Mouse (Mus musculus) kidney, embryonic 14.5 days (tissue): ENCODE results near the gene Trpv3. TPM values are rescaled to one million over a fixed set of nuclear protein-coding genes. Genes with fewer than 3 reads are reported as not detected.

ENCODE experiments used
- ATAC-seq: fragments of 200-750 bp; cut with Nextera tagmentation; 2 replicates; pipeline ENCODE4 v1.8.0; 2017; ENCODE audit warnings: moderate number of reproducible peaks, mild to moderate bottlenecking, moderate TSS enrichment, moderate library complexity; ENCODE audit not compliant: low FRiP score, low TSS enrichment
- H3K27ac ChIP-seq: fragments of 300-500 bp; sonication (generic); 2 replicates; pipeline ENCODE4 v1.5.1; 2014; ENCODE audit warnings: low read depth, mild to moderate bottlenecking, low read length, moderate library complexity, mixed read lengths
- H3K27me3 ChIP-seq: fragments of 300-500 bp; sonication (generic); 2 replicates; pipeline ENCODE4 v1.6.1; 2014; ENCODE audit warnings: mild to moderate bottlenecking, low read length; ENCODE audit not compliant: control insufficient read depth, insufficient read depth
- H3K36me3 ChIP-seq: fragments of 300-500 bp; sonication (generic); 2 replicates; pipeline ENCODE4 v1.6.1; 2014; ENCODE audit warnings: low read length, mixed read lengths; ENCODE audit not compliant: control insufficient read depth, insufficient read depth
- H3K4me1 ChIP-seq: fragments of 300-500 bp; sonication (generic); 2 replicates; pipeline ENCODE4 v1.6.1; 2014; ENCODE audit warnings: low read length, mixed read lengths; ENCODE audit not compliant: control insufficient read depth, insufficient read depth
- H3K4me2 ChIP-seq: fragments of 300-500 bp; sonication (generic); replicated peaks from 2 replicates; pipeline ENCODE4 v1.6.1; 2014; ENCODE audit warnings: low read depth, mild to moderate bottlenecking, low read length
- H3K4me3 ChIP-seq: fragments of 300-500 bp; sonication (generic); 2 replicates; pipeline ENCODE4 v1.5.1; 2014; ENCODE audit warnings: mild to moderate bottlenecking, low read length
- H3K9ac ChIP-seq: fragments of 300-500 bp; sonication (generic); 2 replicates; pipeline ENCODE4 v1.6.1; 2014; ENCODE audit warnings: low read depth, mild to moderate bottlenecking, low read length, moderate library complexity
- H3K9me3 ChIP-seq: fragments of 300-500 bp; sonication (generic); 2 replicates; pipeline ENCODE4 v1.6.1; 2016; ENCODE audit warnings: low read length; ENCODE audit not compliant: control insufficient read depth
- WGBS: fragments of 180-500 bp; shearing (Covaris S2); extraction: QIAGEN DNeasy Blood & Tissue Kit; methylation state at CpG from one replicate; pipeline ENCODE4 v1.1.7; 2014; 5-methylcytosine and 5-hydroxymethylcytosine counted together
- polyA plus RNA-seq: library from polyadenylated mRNA; unstranded; fragments of >200 nt; fragmentation: Nextera tagmentation; extraction: Ambion mirVana; gene quantifications from 2 replicates; pipeline ENCODE4 v1.2.1, GENCODE M21; 2014

Gene Trpv3
- polyA plus RNA-seq, 1 experiment from 2014 or later, result 0.15 TPM

GRCm38 (mm10) chr11:73233992-73234391 lies 33.2 kb upstream of the Trpv3 start, which contains the start of gene Trpv1:
Trpv1 (plus strand) TSS chr11:73234292.
- Histone ChIP-seq H3K4me1 (peaks cover 8% of the 10 kb centered on the region; the same call in 1 of the 2 replicates), H3K9me3 (no peaks in the 10 kb centered on the region), H3K27me3 (no peaks in the 10 kb centered on the region), H3K9ac (no peak within 1 kb of the TSS), H3K36me3 (no peaks in the 10 kb centered on the region), H3K27ac (no peak within 1 kb of the TSS), H3K4me3 (no peak within 1 kb of the TSS), H3K4me2 (no peak within 1 kb of the TSS)
- WGBS, result 82% methylated on average over 5 of the region's 5 CpGs
- ATAC-seq, result no peak

GRCm38 (mm10) chr11:73235990-73236701 lies 31.0 kb upstream of the Trpv3 start:
- no peak overlapping the region for H3K4me3 ChIP-seq
- WGBS, result 25% methylated on average over 5 of the region's 5 CpGs
- no peak overlapping the region for H3K4me2 ChIP-seq
- no peaks in the 10 kb centered on the region for H3K9me3 ChIP-seq
- H3K36me3 ChIP-seq, result no peaks in the 10 kb centered on the region
- H3K27me3 ChIP-seq, result no peaks in the 10 kb centered on the region
- no peak overlapping the region for H3K9ac ChIP-seq
- peaks cover 8% of the 10 kb centered on the region; the same call in 1 of the 2 replicates for H3K4me1 ChIP-seq
- H3K27ac ChIP-seq, result peak overlapping the region; percentile 33; the same call in 1 of the 2 replicates
- ATAC-seq, result peak; percentile 68; the same call in 1 of the 2 replicates

GRCm38 (mm10) chr11:73236731-73237130 lies 30.5 kb upstream of the Trpv3 start:
- 66% methylated on average over 3 of the region's 3 CpGs for WGBS
- Histone ChIP-seq H3K9ac (no peak overlapping the region), H3K27ac (no peak overlapping the region), H3K27me3 (no peaks in the 10 kb centered on the region), H3K4me3 (no peak overlapping the region), H3K4me2 (no peak overlapping the region), H3K36me3 (no peaks in the 10 kb centered on the region), H3K9me3 (no peaks in the 10 kb centered on the region), H3K4me1 (peaks cover 9% of the 10 kb centered on the region; the same call in 1 of the 2 replicates)
- ATAC-seq, result no peak

GRCm38 (mm10) chr11:73242199-73242598 lies 25.0 kb upstream of the Trpv3 start:
- Histone ChIP-seq H3K36me3 (no peaks in the 10 kb centered on the region), H3K9ac (no peak overlapping the region), H3K27me3 (no peaks in the 10 kb centered on the region), H3K4me2 (no peak overlapping the region), H3K4me3 (no peak overlapping the region), H3K4me1 (0 out of 2 replicates have a peak, but pooled peaks cover 6% of the 10 kb centered on the region), H3K27ac (no peak overlapping the region), H3K9me3 (no peaks in the 10 kb centered on the region)
- WGBS, result 64% methylated on average over 6 of the region's 6 CpGs
- ATAC-seq, result no peak

- no peaks in the 10 kb centered on the region for H3K36me3 ChIP-seq
- H3K4me1 ChIP-seq, result 0 out of 2 replicates have a peak, but pooled peaks cover 5% of the 10 kb centered on the region
- no peak overlapping the region for H3K9ac ChIP-seq
- H3K4me2 ChIP-seq, result no peak overlapping the region
- no peak overlapping the region for H3K27ac ChIP-seq
- no peak overlapping the region for H3K4me3 ChIP-seq
- WGBS, result 75% methylated on average over 4 of the region's 4 CpGs
- no peaks in the 10 kb centered on the region for H3K27me3 ChIP-seq
- no peaks in the 10 kb centered on the region for H3K9me3 ChIP-seq
- ATAC-seq, result no peak
Observed at GRCm38 (mm10) chr11:73242777-73243176, 24.4 kb upstream of the Trpv3 start.

GRCm38 (mm10) chr11:73257362-73257945 lies 9.7 kb upstream of the Trpv3 start:
- 53% methylated on average over 4 of the region's 4 CpGs for WGBS
- H3K4me2 ChIP-seq, result no peak overlapping the region

GRCm38 (mm10) chr11:73258664-73259063 lies 8.5 kb upstream of the Trpv3 start:
- Histone ChIP-seq H3K27me3 (no peaks in the 10 kb centered on the region), H3K4me3 (no peak overlapping the region), H3K4me2 (no peak overlapping the region), H3K27ac (no peak overlapping the region), H3K36me3 (no peaks in the 10 kb centered on the region), H3K4me1 (no peaks in the 10 kb centered on the region), H3K9ac (no peak overlapping the region), H3K9me3 (no peaks in the 10 kb centered on the region)
- ATAC-seq, result no peak

More at GRCm38 (mm10) chr11:73257362-73257945, 9.7 kb upstream of the Trpv3 start:
- no peaks in the 10 kb centered on the region for H3K27me3 ChIP-seq
- no peak overlapping the region for H3K27ac ChIP-seq
- H3K9ac ChIP-seq, result no peak overlapping the region
- no peaks in the 10 kb centered on the region for H3K4me1 ChIP-seq
- no peak overlapping the region for H3K4me3 ChIP-seq
- no peak for ATAC-seq
- no peaks in the 10 kb centered on the region for H3K9me3 ChIP-seq
- no peaks in the 10 kb centered on the region for H3K36me3 ChIP-seq

- Histone ChIP-seq H3K9ac (no peak overlapping the region), H3K4me3 (no peak overlapping the region), H3K4me2 (no peak overlapping the region), H3K27ac (no peak overlapping the region), H3K27me3 (no peaks in the 10 kb centered on the region), H3K9me3 (no peaks in the 10 kb centered on the region), H3K4me1 (no peaks in the 10 kb centered on the region), H3K36me3 (no peaks in the 10 kb centered on the region)
- WGBS, result 74% methylated on average over 3 of the region's 3 CpGs
- no peak for ATAC-seq
Observed at GRCm38 (mm10) chr11:73260457-73260856, 6.7 kb upstream of the Trpv3 start.

- Histone ChIP-seq H3K4me2 (no peak overlapping the region), H3K27ac (no peak overlapping the region), H3K36me3 (no peaks in the 10 kb centered on the region), H3K4me1 (no peaks in the 10 kb centered on the region), H3K9ac (no peak overlapping the region), H3K9me3 (no peaks in the 10 kb centered on the region), H3K27me3 (no peaks in the 10 kb centered on the region), H3K4me3 (no peak overlapping the region)
- no peak for ATAC-seq
- 44% methylated on average over 1 of the region's 1 CpGs for WGBS
Observed at GRCm38 (mm10) chr11:73261385-73261784, 5.8 kb upstream of the Trpv3 start.
